Mouse (Mus musculus) hindbrain, embryonic 13.5 days (tissue): ENCODE measurements at regions not wholly inside any gene's neighbourhood (a gene's known extent, or its start where the extent isn't known, plus 50 kb on each side); places are given as distances from the start of the nearest gene placed in this dataset.

Source experiments
- ATAC-seq: fragments of 200-750 bp; cut with Nextera tagmentation; 2 replicates; pipeline ENCODE4 v1.8.0; 2017; ENCODE audit warnings: moderate TSS enrichment; ENCODE audit not compliant: low FRiP score
- H3K27ac ChIP-seq: fragments of 300-500 bp; sonication (generic); 2 replicates; pipeline ENCODE4 v1.5.1; 2015; ENCODE audit warnings: inconsistent platforms, mild to moderate bottlenecking, moderate library complexity
- H3K27me3 ChIP-seq: fragments of 300-500 bp; sonication (generic); 2 replicates; pipeline ENCODE4 v1.6.1; 2015; ENCODE audit warnings: mild to moderate bottlenecking, inconsistent platforms
- H3K36me3 ChIP-seq: fragments of 300-500 bp; sonication (generic); 2 replicates; pipeline ENCODE4 v1.6.1; 2015; ENCODE audit warnings: mild to moderate bottlenecking, inconsistent platforms
- H3K4me1 ChIP-seq: fragments of 300-500 bp; sonication (generic); replicated peaks from 2 replicates; pipeline ENCODE4 v1.6.1; 2015; ENCODE audit warnings: inconsistent platforms
- H3K4me2 ChIP-seq: fragments of 300-500 bp; sonication (generic); 2 replicates; pipeline ENCODE4 v1.6.1; 2015; ENCODE audit warnings: inconsistent platforms, mild to moderate bottlenecking, moderate library complexity
- H3K4me3 ChIP-seq: fragments of 300-500 bp; sonication (generic); 2 replicates; pipeline ENCODE4 v1.5.1; 2015; ENCODE audit warnings: mild to moderate bottlenecking, inconsistent platforms
- H3K9ac ChIP-seq: fragments of 300-500 bp; sonication (generic); 2 replicates; pipeline ENCODE4 v1.6.1; 2015; ENCODE audit warnings: mild to moderate bottlenecking, inconsistent platforms
- H3K9me3 ChIP-seq: fragments of 300-500 bp; sonication (generic); 2 replicates; pipeline ENCODE4 v1.6.1; 2016; ENCODE audit warnings: inconsistent platforms
- WGBS: fragments of 180-500 bp; shearing (Covaris S2); methylation state at CpG from one replicate; pipeline ENCODE4 v1.1.7; 2015; 5-methylcytosine and 5-hydroxymethylcytosine counted together

DNA sequence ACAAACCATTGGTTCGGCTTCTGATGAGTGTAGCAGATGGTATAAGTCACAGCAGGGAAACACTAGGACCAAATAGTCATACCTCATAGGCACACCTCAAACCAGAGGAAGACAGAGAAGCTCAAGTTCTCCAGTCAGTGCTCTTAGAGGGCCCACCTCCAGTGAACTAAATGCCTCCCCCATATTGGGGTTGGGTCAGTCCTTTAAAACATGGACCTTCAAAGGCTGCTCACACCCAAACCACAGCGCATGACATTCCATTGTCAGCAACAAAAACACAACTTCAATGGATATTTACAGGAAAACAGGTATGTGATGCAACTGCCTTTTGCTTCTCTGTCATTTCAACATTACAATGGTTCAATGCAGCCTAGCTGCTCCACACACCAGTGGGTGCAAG is 65.1 kb upstream of the Ttc29 start:
- H3K4me1 ChIP-seq = no peaks in the 10 kb centered on the region
- no peak overlapping the region for H3K9ac ChIP-seq
- H3K9me3 ChIP-seq = no peaks in the 10 kb centered on the region
- 88% methylated on average over 2 of the region's 2 CpGs for WGBS
- H3K27me3 ChIP-seq = no peaks in the 10 kb centered on the region
- H3K36me3 ChIP-seq = no peaks in the 10 kb centered on the region
- no peak overlapping the region for H3K4me2 ChIP-seq
- no peak for ATAC-seq
- no peak overlapping the region for H3K27ac ChIP-seq
- no peak overlapping the region for H3K4me3 ChIP-seq

DNA sequence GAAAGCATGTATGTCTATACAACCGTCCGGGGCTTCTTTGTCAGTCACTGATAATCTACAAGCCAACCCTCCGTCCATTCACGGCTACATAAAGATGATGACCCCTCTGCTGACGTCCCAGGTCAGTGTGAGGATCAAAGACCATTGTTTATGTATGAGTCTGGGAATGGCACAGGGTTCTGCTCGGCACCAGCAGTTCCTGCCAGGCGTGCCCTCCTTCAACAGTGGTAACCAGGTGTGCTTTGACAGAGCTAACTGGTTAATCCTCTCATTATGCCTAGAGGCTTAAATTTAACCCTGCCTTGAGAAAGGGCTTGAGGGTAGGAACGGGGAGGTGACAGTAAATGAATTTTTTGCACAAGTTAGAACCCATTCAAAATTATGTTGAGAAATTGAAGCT is 58.2 kb upstream of the Ttc29 start:
- Histone ChIP-seq H3K9me3 (no peaks in the 10 kb centered on the region), H3K4me1 (peaks cover 17% of the 10 kb centered on the region; the same call in 1 of the 2 replicates), H3K4me3 (no peak overlapping the region), H3K9ac (no peak overlapping the region), H3K4me2 (no peak overlapping the region), H3K27ac (0 out of 2 replicates have a peak overlapping the region, but pooled peaks have one; percentile 12), H3K27me3 (no peaks in the 10 kb centered on the region), H3K36me3 (no peaks in the 10 kb centered on the region)
- WGBS = 36% methylated on average over 8 of the region's 8 CpGs
- ATAC-seq = no peak

DNA sequence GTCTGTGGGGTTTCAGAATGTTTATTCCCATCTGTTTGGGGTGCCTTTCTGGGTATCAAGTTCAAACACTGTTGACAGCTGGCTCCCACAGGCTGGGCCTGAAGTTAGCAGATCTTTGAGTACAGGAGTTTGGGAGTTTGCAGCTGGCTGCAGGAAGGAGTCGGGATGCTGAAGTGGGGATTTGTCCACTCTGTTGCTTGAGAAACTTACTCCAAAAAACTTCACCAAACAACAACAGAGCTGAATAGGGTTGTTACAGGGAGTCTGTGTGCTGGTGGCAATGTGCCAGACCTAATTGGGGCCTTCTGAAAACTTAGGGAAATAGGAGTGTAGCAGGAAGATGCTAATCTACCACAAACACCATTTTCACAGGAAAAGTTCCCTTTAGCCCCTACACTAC is 51.1 kb upstream of the Ttc29 start:
- no peak for ATAC-seq
- peaks cover 7% of the 10 kb centered on the region; the same call in 1 of the 2 replicates for H3K4me1 ChIP-seq
- H3K9me3 ChIP-seq = no peaks in the 10 kb centered on the region
- H3K9ac ChIP-seq = no peak overlapping the region
- H3K4me2 ChIP-seq = no peak overlapping the region
- H3K36me3 ChIP-seq = no peaks in the 10 kb centered on the region
- H3K27me3 ChIP-seq = no peaks in the 10 kb centered on the region
- H3K27ac ChIP-seq = no peak overlapping the region
- WGBS = 39% methylated on average over 1 of the region's 1 CpGs
- H3K4me3 ChIP-seq = no peak overlapping the region

DNA sequence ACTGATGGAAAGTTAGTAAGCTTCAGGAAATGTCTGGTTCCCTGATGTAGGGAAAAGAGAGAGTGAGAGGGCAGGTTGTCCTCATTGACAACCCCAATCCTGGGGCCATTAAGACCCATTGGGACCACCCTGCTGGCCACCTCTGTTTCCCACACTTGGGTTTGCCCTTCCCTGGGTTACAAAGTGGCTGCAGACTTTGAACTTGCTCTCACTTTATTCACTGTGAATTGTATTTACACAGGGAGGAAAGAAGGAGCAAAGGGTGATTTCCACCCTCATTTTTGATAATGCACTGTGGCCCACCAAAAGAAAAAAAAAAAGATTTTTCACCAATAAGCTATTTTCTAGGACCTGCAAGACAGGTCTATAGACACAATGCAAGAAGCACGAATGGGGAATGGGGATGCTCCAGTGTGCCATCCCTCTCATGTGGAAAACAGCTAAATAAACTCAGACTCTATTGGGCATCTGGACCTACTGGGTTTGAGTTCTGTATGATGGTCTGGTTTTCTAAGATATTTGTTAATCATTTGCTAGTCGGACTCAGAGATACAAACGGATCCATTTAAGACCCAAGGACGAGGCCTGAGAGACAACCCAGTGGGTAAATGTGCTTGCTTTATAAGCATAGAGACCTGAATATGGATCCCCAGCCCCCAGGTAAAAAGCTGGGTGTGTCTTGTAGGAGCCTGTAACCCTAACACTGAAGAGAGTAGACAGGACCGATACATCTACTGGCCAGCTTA is 50.2 kb upstream of the Ttc29 start:
- Histone ChIP-seq H3K4me1 (peaks cover 7% of the 10 kb centered on the region; the same call in 1 of the 2 replicates), H3K4me3 (no peak overlapping the region), H3K9ac (no peak overlapping the region), H3K9me3 (no peaks in the 10 kb centered on the region), H3K4me2 (no peak overlapping the region), H3K36me3 (no peaks in the 10 kb centered on the region), H3K27ac (no peak overlapping the region), H3K27me3 (no peaks in the 10 kb centered on the region)
- ATAC-seq = no peak
- 88% methylated on average over 5 of the region's 5 CpGs for WGBS
